Mouse (Mus musculus): Measurements from ENCODE around the gene Bckdha. TPM values are rescaled to one million over a fixed set of nuclear protein-coding genes. Genes with fewer than 3 reads are reported as not detected.
A peak's percentile ranks its signal among the peaks of the same experiment; 100 is the strongest.

The Bckdha gene
- total and polyA plus RNA-seq, 2 experiments = 273 to 521 TPM

DNA sequence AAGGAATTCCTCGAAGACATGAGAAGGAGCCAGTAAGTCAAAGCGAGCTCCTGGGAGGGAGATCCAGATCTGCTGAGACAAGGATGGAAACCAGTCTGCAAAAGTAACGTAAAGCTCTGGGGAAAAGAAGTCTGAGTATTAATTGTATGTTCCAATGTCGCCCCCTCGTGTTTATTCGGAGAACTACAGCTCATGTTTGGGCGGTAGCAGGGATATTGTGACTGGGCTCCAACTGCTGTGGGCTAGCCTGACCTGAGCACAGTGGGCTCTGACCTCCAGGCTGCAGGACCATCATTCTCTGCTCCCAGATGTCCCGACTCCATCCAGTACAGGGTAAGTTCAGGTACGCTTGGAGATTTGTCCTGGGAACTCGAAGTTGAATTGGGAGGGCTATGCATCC lies 59.1 kb downstream of the Bckdha start:
- Histone ChIP-seq H3K79me2 (ENCODE audit: control insufficient read depth, insufficient read depth, low read length) (no peaks in the 10 kb centered on the region), H3K27ac (replicated peaks; ENCODE audit: insufficient read depth, low read depth, low read length) (no peak overlapping the region), H3K27me3 (ENCODE audit: control insufficient read depth, insufficient read depth, low read length) (no peaks in the 10 kb centered on the region), H3K4me1 (ENCODE audit: control insufficient read depth, insufficient read depth, low read length) (no peaks in the 10 kb centered on the region), H3K36me3 (ENCODE audit: control insufficient read depth, insufficient read depth, low read length) (no peaks in the 10 kb centered on the region), H3K4me3 (ENCODE audit: insufficient read depth, low read depth, low read length) (no peak overlapping the region), H3K9ac (ENCODE audit: low read depth, low read length) (no peak overlapping the region)
- 14% methylated on average over 10 of the region's 10 CpGs for WGBS
- peak; percentile 26 for DNase-seq (ENCODE audit: extremely low read depth, low read depth, low spot score)
- TF ChIP-seq POLR2A (IDR thresholded peaks at IDR 0.05; ENCODE audit: extremely low read depth, insufficient read depth, low read length) (no peak), CTCF (IDR thresholded peaks at IDR 0.05; ENCODE audit: low read depth, low read length) (peak; percentile 54)

DNA sequence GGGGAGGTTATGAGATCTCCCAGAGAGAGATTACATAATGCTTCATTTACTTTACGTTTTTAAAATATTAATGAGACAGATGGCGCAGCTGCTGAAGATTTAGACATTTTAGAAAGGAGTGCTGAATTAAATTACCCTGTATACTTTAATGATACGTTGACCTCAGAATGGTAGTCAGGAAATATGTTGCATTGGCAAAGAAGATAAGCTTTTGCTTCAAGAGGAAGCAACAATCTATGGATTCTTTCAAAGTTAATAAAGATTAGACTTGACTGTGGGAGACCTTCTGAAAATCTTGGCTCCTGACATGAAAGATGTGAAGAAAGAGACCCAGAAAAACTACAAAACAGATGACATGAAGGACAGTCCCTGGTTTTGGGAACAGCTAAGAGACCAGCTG lies 64.9 kb downstream of the Bckdha start:
- WGBS = 70% methylated on average over 3 of the region's 3 CpGs
- Histone ChIP-seq H3K27me3 (ENCODE audit: control insufficient read depth, insufficient read depth, low read length) (no peaks in the 10 kb centered on the region), H3K79me2 (ENCODE audit: control insufficient read depth, insufficient read depth, low read length) (no peaks in the 10 kb centered on the region), H3K27ac (replicated peaks; ENCODE audit: insufficient read depth, low read depth, low read length) (no peak overlapping the region), H3K9ac (ENCODE audit: low read depth, low read length) (no peak overlapping the region), H3K4me3 (ENCODE audit: insufficient read depth, low read depth, low read length) (no peak overlapping the region), H3K4me1 (ENCODE audit: control insufficient read depth, insufficient read depth, low read length) (no peaks in the 10 kb centered on the region), H3K36me3 (ENCODE audit: control insufficient read depth, insufficient read depth, low read length) (no peaks in the 10 kb centered on the region)
- TF ChIP-seq POLR2A (IDR thresholded peaks at IDR 0.05; ENCODE audit: extremely low read depth, insufficient read depth, low read length) = no peak
- TF ChIP-seq CTCF (IDR thresholded peaks at IDR 0.05; ENCODE audit: low read depth, low read length) = no peak
- no peak for DNase-seq (ENCODE audit: extremely low read depth, low read depth, low spot score)

DNA sequence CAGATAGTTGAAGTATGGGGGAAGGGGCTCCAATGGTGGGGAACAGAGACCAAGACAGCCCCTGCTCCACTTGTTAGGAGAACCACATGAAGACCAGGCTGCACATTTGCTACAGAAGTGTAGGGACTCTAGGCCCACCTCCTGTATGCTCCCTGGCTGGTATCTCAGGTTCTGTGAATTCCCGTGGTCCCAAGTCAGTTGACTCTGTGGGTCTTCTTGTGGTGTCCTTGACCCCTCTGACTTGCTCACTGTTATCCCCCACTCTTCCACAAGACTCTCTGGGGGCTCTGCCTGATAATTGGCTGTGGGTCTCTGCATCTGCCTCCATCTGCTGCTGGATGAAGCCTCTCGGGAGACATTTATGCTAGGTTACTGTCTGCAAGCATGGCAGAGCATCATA lies 67.6 kb downstream of the Bckdha start:
- no peak for DNase-seq (ENCODE audit: extremely low read depth, low read depth, low spot score)
- no peaks in the 10 kb centered on the region for H3K27me3 ChIP-seq (ENCODE audit: control insufficient read depth, insufficient read depth, low read length)
- H3K27ac ChIP-seq (replicated peaks; ENCODE audit: insufficient read depth, low read depth, low read length) = no peak overlapping the region
- no peaks in the 10 kb centered on the region for H3K4me1 ChIP-seq (ENCODE audit: control insufficient read depth, insufficient read depth, low read length)
- WGBS = 89% methylated on average over 2 of the region's 2 CpGs
- H3K9ac ChIP-seq (ENCODE audit: low read depth, low read length) = no peak overlapping the region
- no peaks in the 10 kb centered on the region for H3K79me2 ChIP-seq (ENCODE audit: control insufficient read depth, insufficient read depth, low read length)
- no peak overlapping the region for H3K4me3 ChIP-seq (ENCODE audit: insufficient read depth, low read depth, low read length)
- TF ChIP-seq POLR2A (IDR thresholded peaks at IDR 0.05; ENCODE audit: extremely low read depth, insufficient read depth, low read length) = no peak
- TF ChIP-seq CTCF (IDR thresholded peaks at IDR 0.05; ENCODE audit: low read depth, low read length) = no peak
- H3K36me3 ChIP-seq (ENCODE audit: control insufficient read depth, insufficient read depth, low read length) = no peaks in the 10 kb centered on the region

DNA sequence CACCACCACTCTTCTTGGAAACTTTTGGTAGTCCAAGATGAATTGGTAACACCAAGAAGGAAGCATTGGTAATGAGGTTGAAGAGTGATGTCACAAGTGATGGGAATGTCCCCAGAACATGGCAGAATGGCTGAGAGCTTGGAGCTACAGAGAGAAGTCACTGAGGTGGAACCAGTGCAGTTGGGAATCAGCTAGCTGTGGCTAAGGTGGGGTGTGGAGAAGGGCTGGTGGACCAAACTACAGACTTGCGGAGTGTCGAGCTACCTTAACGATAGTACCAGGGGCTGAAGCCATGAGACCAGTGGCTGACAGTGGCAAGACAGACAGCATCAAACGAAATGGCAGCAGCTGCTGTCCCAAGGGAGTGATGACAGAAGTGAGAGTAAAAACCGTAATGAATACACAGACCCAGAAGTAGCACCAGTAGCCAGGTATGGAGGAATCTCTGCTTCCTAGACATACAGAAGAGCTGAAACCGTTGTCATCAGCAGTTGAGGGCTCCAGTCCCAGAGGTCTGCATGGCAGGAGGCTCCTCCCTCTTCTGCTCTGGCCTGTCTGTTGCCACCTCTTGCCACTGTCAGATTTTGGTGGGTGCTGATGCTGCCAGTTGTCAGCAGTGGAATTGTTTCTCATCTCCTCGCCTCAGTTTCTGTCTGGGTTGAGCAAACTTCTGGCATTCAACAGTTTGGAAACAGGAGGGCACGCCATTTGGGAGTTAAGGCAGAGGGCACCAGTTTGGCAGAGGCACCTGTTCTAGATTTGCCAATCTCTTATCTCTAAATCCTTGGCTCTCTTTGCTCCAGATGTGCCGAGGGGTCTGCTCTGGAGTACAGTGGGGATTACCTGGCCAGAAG lies 73.2 kb downstream of the Bckdha start:
- Histone ChIP-seq H3K4me3 (ENCODE audit: insufficient read depth, low read depth, low read length) (no peak overlapping the region), H3K27ac (replicated peaks; ENCODE audit: insufficient read depth, low read depth, low read length) (no peak overlapping the region), H3K4me1 (ENCODE audit: control insufficient read depth, insufficient read depth, low read length) (no peaks in the 10 kb centered on the region), H3K79me2 (ENCODE audit: control insufficient read depth, insufficient read depth, low read length) (no peaks in the 10 kb centered on the region), H3K27me3 (ENCODE audit: control insufficient read depth, insufficient read depth, low read length) (no peaks in the 10 kb centered on the region), H3K9ac (ENCODE audit: low read depth, low read length) (no peak overlapping the region), H3K36me3 (ENCODE audit: control insufficient read depth, insufficient read depth, low read length) (no peaks in the 10 kb centered on the region)
- 70% methylated on average over 9 of the region's 9 CpGs for WGBS
- TF ChIP-seq CTCF (IDR thresholded peaks at IDR 0.05; ENCODE audit: low read depth, low read length) = no peak
- no peak for TF ChIP-seq POLR2A (IDR thresholded peaks at IDR 0.05; ENCODE audit: extremely low read depth, insufficient read depth, low read length)
- no peak for DNase-seq (ENCODE audit: extremely low read depth, low read depth, low spot score)

DNA sequence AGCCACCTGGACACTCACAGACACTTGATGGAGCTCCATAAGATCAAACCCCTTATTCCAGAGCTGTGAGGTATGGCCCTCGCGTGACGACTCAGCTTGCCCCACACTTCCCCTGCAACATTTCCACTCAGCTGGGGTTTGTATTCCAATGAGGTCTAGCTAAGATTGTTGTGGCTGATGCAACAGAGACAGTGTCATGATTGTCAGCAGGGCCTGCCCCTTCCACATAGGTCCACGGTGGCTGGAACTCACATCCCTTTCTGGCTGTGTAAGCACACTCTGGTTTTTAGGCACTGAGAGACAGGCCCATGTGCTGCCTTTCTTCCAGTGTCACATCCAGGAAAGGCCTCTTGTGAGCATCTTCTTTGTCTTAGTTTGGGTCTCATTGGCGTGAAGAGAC lies 74.1 kb downstream of the Bckdha start:
- WGBS = 82% methylated on average over 5 of the region's 5 CpGs
- TF ChIP-seq CTCF (IDR thresholded peaks at IDR 0.05; ENCODE audit: low read depth, low read length) = no peak
- no peak for TF ChIP-seq POLR2A (IDR thresholded peaks at IDR 0.05; ENCODE audit: extremely low read depth, insufficient read depth, low read length)

DNA sequence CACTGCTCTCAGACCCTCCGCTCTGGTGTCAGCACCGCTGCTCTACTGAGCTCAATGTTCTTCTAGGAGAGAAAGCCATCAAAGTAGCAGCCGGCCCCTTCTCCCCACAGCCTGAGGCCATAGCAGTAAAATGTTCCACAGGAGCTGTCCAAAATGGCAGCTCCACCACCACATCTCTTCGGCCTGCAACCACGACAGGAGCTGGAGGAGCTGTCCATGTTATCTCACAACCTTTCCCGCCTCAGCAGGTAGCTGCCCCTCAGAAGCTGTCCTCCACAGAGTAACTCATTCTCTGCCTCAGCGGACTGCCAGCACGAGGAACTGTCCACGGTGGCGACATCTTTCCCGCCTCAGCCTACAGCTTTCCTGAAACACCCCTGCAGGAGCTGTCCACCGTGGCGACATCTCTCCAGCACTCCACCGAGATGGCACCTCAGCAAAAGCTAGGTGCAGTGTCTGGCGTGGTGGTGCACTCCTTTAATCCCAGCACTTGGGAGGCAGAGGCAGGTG lies 76.4 kb downstream of the Bckdha start:
- TF ChIP-seq CTCF (IDR thresholded peaks at IDR 0.05; ENCODE audit: low read depth, low read length) (no peak), POLR2A (IDR thresholded peaks at IDR 0.05; ENCODE audit: extremely low read depth, insufficient read depth, low read length) (no peak)
- no peak for DNase-seq (ENCODE audit: extremely low read depth, low read depth, low spot score)
- Histone ChIP-seq H3K79me2 (ENCODE audit: control insufficient read depth, insufficient read depth, low read length) (no peaks in the 10 kb centered on the region), H3K36me3 (ENCODE audit: control insufficient read depth, insufficient read depth, low read length) (no peaks in the 10 kb centered on the region), H3K4me1 (ENCODE audit: control insufficient read depth, insufficient read depth, low read length) (no peaks in the 10 kb centered on the region), H3K27ac (replicated peaks; ENCODE audit: insufficient read depth, low read depth, low read length) (no peak overlapping the region), H3K27me3 (ENCODE audit: control insufficient read depth, insufficient read depth, low read length) (no peaks in the 10 kb centered on the region), H3K9ac (ENCODE audit: low read depth, low read length) (no peak overlapping the region), H3K4me3 (ENCODE audit: insufficient read depth, low read depth, low read length) (no peak overlapping the region)
- 81% methylated on average over 15 of the region's 15 CpGs for WGBS

More for the DNA sequence above, 74.1 kb downstream of the Bckdha start:
- Histone ChIP-seq H3K36me3 (ENCODE audit: control insufficient read depth, insufficient read depth, low read length) (no peaks in the 10 kb centered on the region), H3K27ac (replicated peaks; ENCODE audit: insufficient read depth, low read depth, low read length) (no peak overlapping the region), H3K79me2 (ENCODE audit: control insufficient read depth, insufficient read depth, low read length) (no peaks in the 10 kb centered on the region), H3K9ac (ENCODE audit: low read depth, low read length) (no peak overlapping the region), H3K4me1 (ENCODE audit: control insufficient read depth, insufficient read depth, low read length) (no peaks in the 10 kb centered on the region), H3K27me3 (ENCODE audit: control insufficient read depth, insufficient read depth, low read length) (no peaks in the 10 kb centered on the region), H3K4me3 (ENCODE audit: insufficient read depth, low read depth, low read length) (no peak overlapping the region)
- no peak for DNase-seq (ENCODE audit: extremely low read depth, low read depth, low spot score)

Other genes starting within 250 kb of the Bckdha start
- not detected in 2 replicates for gene Cxcl17, start 246.1 kb downstream of the Bckdha start, total RNA-seq (2014; rRNA removed)
- gene Cxcl17, start 246.1 kb downstream of the Bckdha start, polyA plus RNA-seq (2012; rRNA removed) = not detected in 2 replicates
- gene Ceacam1, start 181.4 kb downstream of the Bckdha start, total RNA-seq (2014; rRNA removed) = 45.5 and 59.6 TPM in 2 replicates
- gene Ceacam1, start 181.4 kb downstream of the Bckdha start, polyA plus RNA-seq (2012; rRNA removed) = 84.8 and 87.9 TPM in 2 replicates
- gene Ceacam2, start 119.1 kb downstream of the Bckdha start, total RNA-seq (2014; rRNA removed) = 0.07 TPM in 1 of 2 replicates, not detected in the other
- 0.10 and 0.34 TPM in 2 replicates for gene Ceacam2, start 119.1 kb downstream of the Bckdha start, polyA plus RNA-seq (2012; rRNA removed)
- not detected in 2 replicates for gene Erich4, start 43.1 kb downstream of the Bckdha start, total RNA-seq (2014; rRNA removed)
- not detected in 2 replicates for gene Erich4, start 43.1 kb downstream of the Bckdha start, polyA plus RNA-seq (2012; rRNA removed)
- 36.0 and 40.7 TPM in 2 replicates for gene Dmac2, start 39.6 kb downstream of the Bckdha start, total RNA-seq (2014; rRNA removed)
- gene Dmac2, start 39.6 kb downstream of the Bckdha start, polyA plus RNA-seq (2012; rRNA removed) = 62.3 and 64.0 TPM in 2 replicates
- 0.46 and 0.67 TPM in 2 replicates for gene B3gnt8, start 32.3 kb downstream of the Bckdha start, total RNA-seq (2014; rRNA removed)
- 0.90 and 1.1 TPM in 2 replicates for gene B3gnt8, start 32.3 kb downstream of the Bckdha start, polyA plus RNA-seq (2012; rRNA removed)
- 30.4 and 32.1 TPM in 2 replicates for gene Exosc5, start 183 bp upstream of the Bckdha start, total RNA-seq (2014; rRNA removed)
- gene Exosc5, start 183 bp upstream of the Bckdha start, polyA plus RNA-seq (2012; rRNA removed) = 70.3 and 75.1 TPM in 2 replicates
- not detected in 2 replicates for gene Tmem91, start 16.2 kb upstream of the Bckdha start, total RNA-seq (2014; rRNA removed)
- not detected in 2 replicates for gene Tmem91, start 16.2 kb upstream of the Bckdha start, polyA plus RNA-seq (2012; rRNA removed)
- gene B9d2, start 21.8 kb upstream of the Bckdha start, total RNA-seq (2014; rRNA removed) = 4.2 and 6.8 TPM in 2 replicates
- gene B9d2, start 21.8 kb upstream of the Bckdha start, polyA plus RNA-seq (2012; rRNA removed) = 21.0 and 22.5 TPM in 2 replicates
- 1.8 and 5.6 TPM in 2 replicates for gene Tgfb1, start 28.0 kb upstream of the Bckdha start, total RNA-seq (2014; rRNA removed)
- 4.8 and 6.8 TPM in 2 replicates for gene Tgfb1, start 28.0 kb upstream of the Bckdha start, polyA plus RNA-seq (2012; rRNA removed)
- 6.8 and 10.7 TPM in 2 replicates for gene Ccdc97, start 60.1 kb upstream of the Bckdha start, total RNA-seq (2014; rRNA removed)
- gene Ccdc97, start 60.1 kb upstream of the Bckdha start, polyA plus RNA-seq (2012; rRNA removed) = 34.1 and 38.4 TPM in 2 replicates
- 30.0 and 32.7 TPM in 2 replicates for gene Hnrnpul1, start 95.8 kb upstream of the Bckdha start, total RNA-seq (2014; rRNA removed)
- gene Hnrnpul1, start 95.8 kb upstream of the Bckdha start, polyA plus RNA-seq (2012; rRNA removed) = 21.7 and 23.3 TPM in 2 replicates
- gene Axl, start 129.7 kb upstream of the Bckdha start, total RNA-seq (2014; rRNA removed) = 12.4 and 18.0 TPM in 2 replicates
- gene Axl, start 129.7 kb upstream of the Bckdha start, polyA plus RNA-seq (2012; rRNA removed) = 6.3 and 11.4 TPM in 2 replicates
- gene Cyp2s1, start 157.9 kb upstream of the Bckdha start, total RNA-seq (2014; rRNA removed) = 0.13 and 0.28 TPM in 2 replicates
- 0.37 and 0.41 TPM in 2 replicates for gene Cyp2s1, start 157.9 kb upstream of the Bckdha start, polyA plus RNA-seq (2012; rRNA removed)
- 95.3 and 137 TPM in 2 replicates for gene Cyp2b10, start 238.6 kb upstream of the Bckdha start, total RNA-seq (2014; rRNA removed)
- 21.6 and 78.3 TPM in 2 replicates for gene Cyp2b10, start 238.6 kb upstream of the Bckdha start, polyA plus RNA-seq (2012; rRNA removed)

All from liver, adult 2 months (tissue).